8 mouse cellular contexts compared by ENCODE assay signal in genomic region chr12:3960553-3960952, GRCm38 (mm10). TPM values are rescaled to one million over a fixed set of nuclear protein-coding genes. Genes with fewer than 3 reads are reported as not detected.
DNase-seq lines count a peak whose midpoint lies in the region; ATAC-seq and TF ChIP-seq lines count a peak whose summit lies in the region.

No protein-coding gene starts in this region.

- no peaks in the 10 kb centered on the region for H3K36me3 ChIP-seq in liver, postnatal 0 days (replicated peaks; ENCODE audit: insufficient read depth, low read length)

- peak overlapping the region; percentile 79 for H3K4me2 ChIP-seq in liver, postnatal 0 days (ENCODE audit: low read depth, low read length)

- no peak for DNase-seq in left cerebral cortex, adult 2 months (ENCODE audit: extremely low spot score in 1 of 2, low spot score in 2 of 2)
- DNase-seq in left cerebral cortex, adult 8-10 months (ENCODE audit: low spot score in 2 of 2) = no peak
- DNase-seq in cerebellum, postnatal 10 days = peak; percentile 51 to 57
- DNase-seq in heart, postnatal 4 days = peak; percentile 30
- no peak for DNase-seq in liver, postnatal 0 days
- DNase-seq in ovary, adult 18-20 months (ENCODE audit: low spot score) = no peak
- no peak for DNase-seq in gastrocnemius, postnatal 10 days
- DNase-seq in adrenal gland, postnatal 14 days = no peak

- H3K4me3 ChIP-seq in left cerebral cortex, adult 2 months = peak overlapping the region; percentile 63
- H3K4me3 ChIP-seq in liver, postnatal 0 days (ENCODE audit: low read depth, low read length) = peak overlapping the region; percentile 50; the same call in 1 of the 2 replicates

- H3K9ac ChIP-seq in liver, postnatal 0 days (replicated peaks) = no peak overlapping the region

- intact Hi-C loops in left cerebral cortex, adult 2 months (cut with DNase I) = no loop called here

- H3K27me3 ChIP-seq in liver, postnatal 0 days (ENCODE audit: insufficient read depth, low read length) = no peaks in the 10 kb centered on the region

- TF ChIP-seq CTCF in left cerebral cortex, adult 2 months (IDR thresholded peaks at IDR 0.05) = no peak; the same call in 1 of the 2 replicates
- TF ChIP-seq CTCF in liver, postnatal 0 days (IDR thresholded peaks at IDR 0.05; ENCODE audit: low read depth) = peak; percentile 28; the same call in 1 of the 2 replicates

- WGBS in liver, postnatal 0 days (ENCODE audit: insufficient replicate concordance) = 52% methylated on average over 4 of the region's 4 CpGs

- no peak for ATAC-seq in liver, postnatal 0 days

- no peaks in the 10 kb centered on the region for H3K9me3 ChIP-seq in liver, postnatal 0 days (ENCODE audit: low read length)

- H3K27ac ChIP-seq in left cerebral cortex, adult 2 months = peak overlapping the region; percentile 86
- H3K27ac ChIP-seq in liver, postnatal 0 days (ENCODE audit: low read depth) = no peak overlapping the region

- TF ChIP-seq EP300 in liver, postnatal 0 days (IDR thresholded peaks at IDR 0.05; ENCODE audit: low read depth) = no peak

- H3K4me1 ChIP-seq in liver, postnatal 0 days (ENCODE audit: insufficient read depth) = peaks cover 11% of the 10 kb centered on the region

RNA-seq across cellular contexts. Expression of gene Pomc, which starts 5.8 kb away (rescaled TPM):
- total RNA-seq in left cerebral cortex, adult 2 months (2021) = 1 to 10 TPM; 1.6 to 2.8 TPM
- total RNA-seq in left cerebral cortex, adult 8-10 months (2022) = 1 to 10 TPM; 2.3 to 9.3 (median 2.8) TPM
- total RNA-seq in heart, postnatal 4 days (2021) = under 1 TPM in 1 of 2 experiments, not detected in 1; 0.29 TPM
- polyA plus RNA-seq in liver, postnatal 0 days (2015; fragmentation: Nextera tagmentation; extraction: Ambion mirVana) = 0.40 and 0.73 TPM in 2 replicates
- under 1 TPM; 0.49 to 0.54 TPM for total RNA-seq in gastrocnemius, postnatal 10 days (2021)
- 0.79 and 1.2 TPM in 2 replicates for total RNA-seq in adrenal gland, postnatal 14 days (2021)

Comparison
In these comparisons a context has a peak if more than half of its experiments do, and no peak if none do; other contexts are left out.
1. DNase-seq: peak in cerebellum, postnatal 10 days (2 of 2) and heart, postnatal 4 days (single experiment); none in left cerebral cortex, adult 2 months (0 of 2), left cerebral cortex, adult 8-10 months (0 of 2), liver, postnatal 0 days (single experiment), ovary, adult 18-20 months (single experiment), gastrocnemius, postnatal 10 days (single experiment) and adrenal gland, postnatal 14 days (single experiment).